Mouse (Mus musculus) C2C12 (cell line): Measurements from ENCODE around the gene Ptgfrn.

ENCODE experiments used
- CTCF ChIP-seq: IDR thresholded peaks from one replicate; pipeline ENCODE4 v1.5.1; 2011; ENCODE audit not compliant: control insufficient read depth, insufficient read depth, insufficient read length
- MAX ChIP-seq: IDR thresholded peaks from one replicate; pipeline ENCODE4 v1.6.1; 2011; ENCODE audit warnings: mild to moderate bottlenecking, control low read depth
- USF1 ChIP-seq: IDR thresholded peaks from one replicate; pipeline ENCODE4 v1.6.1; 2011; ENCODE audit warnings: low read depth, mild to moderate bottlenecking, control low read depth, moderate library complexity

- no peak for TF ChIP-seq CTCF
- no peak for TF ChIP-seq MAX
- no peak for TF ChIP-seq USF1
Measured at GRCm38 (mm10) chr3:101076966-101077709, 32.9 kb downstream of the Ptgfrn start.
